Mouse (Mus musculus): ENCODE measurements at regions not wholly inside any gene's neighbourhood (a gene's known extent, or its start where the extent isn't known, plus 50 kb on each side); places are given as distances from the start of the nearest gene placed in this dataset.

- peak; percentile 10 to 59 for DNase-seq (ENCODE audit: low spot score in 2 of 2)
Measured at GRCm38 (mm10) chr2:98538690-98539089, 123.3 kb upstream of the Gm10801 start.

GRCm38 (mm10) chr2:98565871-98566270, 96.2 kb upstream of the Gm10801 start:
- DNase-seq (ENCODE audit: low spot score in 2 of 2), result no peak

Data from layer of hippocampus, postnatal 14 days (tissue).